Mouse (Mus musculus): ENCODE data around the gene Mamdc4.

DNA sequence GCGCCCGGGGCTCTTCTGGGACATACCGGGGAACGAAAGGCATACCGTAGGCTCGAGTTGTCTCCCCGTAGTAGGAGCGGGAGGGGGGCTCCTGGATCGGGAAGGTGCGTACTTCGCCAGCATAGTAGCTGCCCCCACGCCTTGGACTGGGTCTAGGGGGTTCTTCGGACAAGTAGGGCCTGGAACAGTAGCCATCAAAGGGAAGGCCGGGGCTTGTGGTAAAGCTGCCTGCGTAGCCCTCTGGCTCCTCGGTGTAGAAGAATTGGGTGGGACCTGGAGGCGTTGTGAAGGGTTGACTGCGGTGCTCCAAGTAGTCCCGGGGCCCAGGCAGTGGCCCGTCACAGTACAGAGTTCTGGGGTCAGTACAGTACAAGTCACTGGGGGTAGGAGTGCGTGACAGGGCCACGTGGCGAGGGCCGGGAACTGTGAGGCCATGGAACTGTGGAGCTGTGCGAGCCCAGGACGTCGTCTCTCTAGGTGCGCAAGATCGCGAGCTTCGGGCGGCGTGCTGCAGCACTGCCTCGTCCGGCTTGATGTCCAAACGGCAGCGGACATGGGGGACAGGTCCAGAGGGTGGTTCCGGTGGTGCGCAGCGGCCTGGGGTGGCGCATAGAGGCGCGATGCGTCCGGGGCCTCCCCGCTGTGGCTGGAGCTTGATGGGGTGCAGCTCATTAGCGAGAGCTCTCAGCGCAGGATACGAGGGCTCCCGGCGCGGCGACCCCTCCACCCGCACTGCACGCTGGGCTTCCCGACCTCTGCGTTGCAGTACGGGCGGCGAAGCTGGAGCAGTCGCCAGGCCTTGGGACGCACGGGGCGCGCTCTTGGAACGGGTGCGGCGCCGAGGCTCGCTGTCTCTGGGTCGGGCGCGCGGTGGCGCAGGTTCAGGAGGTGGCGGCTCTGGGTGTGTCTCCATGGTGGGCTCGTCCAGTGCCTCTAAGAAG, 4.4 kb upstream of the Mamdc4 start:
- TF ChIP-seq TCF12 (IDR thresholded peaks at IDR 0.05; ENCODE audit: low read depth, low read length) (no peak), TAL1 (IDR thresholded peaks at IDR 0.05; ENCODE audit: low read length) (no peak)
